Mouse (Mus musculus) erythroblast, embryonic 14.5 days (primary cell): ENCODE results near the gene Olfml3.

Experiments used
- GATA1 ChIP-seq: IDR thresholded peaks from 2 replicates; pipeline ENCODE4 v1.6.1; 2012; ENCODE audit warnings: low read length, inconsistent platforms, mixed read lengths
- TAL1 ChIP-seq: IDR thresholded peaks from 3 replicates; pipeline ENCODE4 v1.6.1; 2012; ENCODE audit warnings: low read length, inconsistent platforms, mixed read lengths

DNA sequence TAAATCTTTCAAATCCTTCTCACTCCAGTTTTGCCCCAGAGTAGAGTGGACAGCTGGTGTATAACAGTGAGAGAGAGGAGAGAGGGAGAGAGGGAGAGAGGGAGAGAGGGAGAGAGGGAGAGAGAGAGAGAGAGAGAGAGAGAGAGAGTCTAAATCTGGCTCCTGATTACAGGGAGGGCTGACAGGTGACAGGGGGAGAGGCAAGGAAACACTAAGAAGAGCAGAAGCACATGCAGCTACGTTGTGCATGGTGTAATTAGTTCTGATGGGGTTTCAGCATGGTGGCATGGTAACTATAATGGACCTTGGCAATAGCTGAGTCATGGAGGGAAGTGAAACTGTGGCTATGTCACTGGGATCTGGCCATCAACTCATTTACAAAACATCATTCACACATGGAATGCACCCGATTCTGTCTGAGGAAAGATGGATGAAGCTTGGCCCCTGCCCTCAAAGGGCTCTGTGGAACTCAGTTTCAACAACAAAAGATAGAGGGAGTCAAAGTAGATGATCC lies 9.9 kb downstream of the Olfml3 start:
- TF ChIP-seq TAL1 (no peak), GATA1 (no peak)
